Mouse (Mus musculus) cerebellum, postnatal 14 days (tissue): ENCODE measurements around the gene Olfr549.

ENCODE experiments used
- DNase-seq, 2 experiments: peaks; one replicate each; pipeline ENCODE4 v3.0.0; 2021; ENCODE audit warnings: mixed read lengths in 2 of 2

Gene Olfr549

GRCm38 (mm10) chr7:102549570-102549969 is at the start of gene Olfr549:
Gene Olfr549, plus strand, starts transcription at chr7:102549870.
- DNase-seq, result no peak

GRCm38 (mm10) chr7:102501986-102502385 is 47.7 kb upstream of the Olfr549 start:
- peak; percentile 46 to 65 for DNase-seq

- DNase-seq, result peak; percentile 89 to 90
Measured at GRCm38 (mm10) chr7:102506848-102507247, 42.8 kb upstream of the Olfr549 start.

- DNase-seq, result no peak
Measured at GRCm38 (mm10) chr7:102508066-102508465, 41.6 kb upstream of the Olfr549 start.

GRCm38 (mm10) chr7:102508666-102509065 is 41.0 kb upstream of the Olfr549 start:
- no peak for DNase-seq

GRCm38 (mm10) chr7:102509726-102510125 is 39.9 kb upstream of the Olfr549 start:
- no peak for DNase-seq

- no peak for DNase-seq
Measured at GRCm38 (mm10) chr7:102511927-102512326, 37.7 kb upstream of the Olfr549 start.

GRCm38 (mm10) chr7:102512814-102513435 is 36.7 kb upstream of the Olfr549 start:
- DNase-seq, result peak; percentile 96 to 97

- no peak for DNase-seq
Measured at GRCm38 (mm10) chr7:102514144-102514543, 35.5 kb upstream of the Olfr549 start.

GRCm38 (mm10) chr7:102516261-102517050 is 33.2 kb upstream of the Olfr549 start:
- DNase-seq, result peak; percentile 82

GRCm38 (mm10) chr7:102517051-102517335 is 32.7 kb upstream of the Olfr549 start:
- DNase-seq, result peak; percentile 38 to 41

GRCm38 (mm10) chr7:102529052-102529451 is 20.6 kb upstream of the Olfr549 start:
- DNase-seq, result no peak

GRCm38 (mm10) chr7:102534449-102534848 is 15.2 kb upstream of the Olfr549 start, which contains the start of gene Olfr547:
Gene Olfr547, plus strand, starts transcription at chr7:102534749.
- DNase-seq, result no peak

GRCm38 (mm10) chr7:102540596-102540995 is 9.1 kb upstream of the Olfr549 start, which contains the start of gene Olfr548-ps1:
Gene Olfr548-ps1, plus strand, starts transcription at chr7:102540896.
- no peak for DNase-seq

GRCm38 (mm10) chr7:102541251-102541650 is 8.4 kb upstream of the Olfr549 start:
- no peak for DNase-seq

- no peak for DNase-seq
Measured at GRCm38 (mm10) chr7:102553279-102553678, 3.6 kb downstream of the Olfr549 start.

GRCm38 (mm10) chr7:102564999-102565997 is 15.6 kb downstream of the Olfr549 start, which contains the start of gene Trim21:
Gene Trim21, minus strand, starts transcription at chr7:102565486.
- DNase-seq, result peak; percentile 57 to 61

GRCm38 (mm10) chr7:102566219-102566618 is 16.5 kb downstream of the Olfr549 start:
- no peak for DNase-seq

GRCm38 (mm10) chr7:102571142-102571541 is 21.5 kb downstream of the Olfr549 start, which contains the start of gene Olfr550:
Gene Olfr550, plus strand, starts transcription at chr7:102571442.
- no peak for DNase-seq

- no peak for DNase-seq
Measured at GRCm38 (mm10) chr7:102573174-102573830, 23.6 kb downstream of the Olfr549 start.

- DNase-seq, result no peak
Measured at GRCm38 (mm10) chr7:102575998-102576397, 26.3 kb downstream of the Olfr549 start.

- no peak for DNase-seq
Measured at GRCm38 (mm10) chr7:102591786-102592185, 42.1 kb downstream of the Olfr549 start, which contains the start of gene Olfr551. Gene Olfr551, minus strand, starts transcription at chr7:102591886.
